Mouse (Mus musculus) liver, postnatal 0 days (tissue): ENCODE data around the gene Gm37240.

Source experiments
- CTCF ChIP-seq: sonication (generic); IDR thresholded peaks from 2 replicates; pipeline ENCODE4 v1.5.1; 2016; ENCODE audit warnings: antibody characterized with exemption, low read depth
- EP300 ChIP-seq: IDR thresholded peaks from 2 replicates; pipeline ENCODE4 v1.6.1; 2016; ENCODE audit warnings: antibody characterized with exemption, low read depth, mild to moderate bottlenecking

GRCm38 (mm10) chr3:85383330-85383729 is 504.0 kb downstream of the Gm37240 start:
- TF ChIP-seq CTCF (no peak), EP300 (no peak)
